Mouse (Mus musculus) CD8-positive naive resting alpha-beta T cell, adult 2 months (primary cell): Measurements from ENCODE around the gene Ripk3.

Source experiments
- DNase-seq, 2 experiments: peaks; one replicate each; pipeline ENCODE4 v3.0.0; 2022; ENCODE audit warnings: low read depth in 2 of 2, low spot score in 2 of 2

The Ripk3 gene

DNA sequence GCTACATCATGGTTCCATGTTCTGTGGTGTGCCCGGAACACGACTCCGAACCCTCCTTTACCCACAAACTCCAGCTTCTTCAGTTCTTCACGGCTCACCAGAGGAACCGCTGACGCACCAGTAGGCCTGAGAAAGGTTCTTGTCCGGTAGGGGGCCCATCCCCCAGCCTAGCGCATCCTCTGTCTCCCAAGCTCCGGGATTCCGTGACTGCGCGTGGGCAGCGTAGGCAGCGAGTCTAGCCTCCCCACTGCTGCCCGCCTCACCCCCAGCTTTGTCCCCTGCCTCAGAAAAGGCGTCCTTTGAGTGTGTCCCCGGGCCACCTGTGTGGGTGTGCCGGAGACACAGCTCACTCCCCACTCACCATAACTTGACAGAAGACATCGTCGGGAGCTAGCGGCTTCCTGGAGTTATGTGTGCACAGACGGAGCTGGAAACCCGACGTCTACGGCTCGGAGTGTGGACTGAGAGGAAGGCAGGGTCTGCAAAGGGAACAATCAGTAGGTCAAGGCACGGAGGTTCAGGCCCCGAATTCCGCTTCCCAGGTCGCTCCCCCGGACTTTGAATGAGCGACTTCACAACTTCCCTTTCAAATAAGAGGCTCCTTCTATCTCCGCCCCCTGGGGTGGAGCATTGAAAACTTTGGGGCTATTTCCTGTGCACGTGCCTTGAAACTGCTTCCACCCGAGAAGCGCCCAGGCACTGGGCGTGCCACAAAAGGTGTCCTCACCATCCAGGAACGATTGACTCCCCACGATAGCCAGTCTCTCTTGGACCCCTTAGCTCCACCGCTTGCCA, at the start of gene Ripk3:
TSS of gene Ripk3 (minus strand) at position 610 of the 795 bp plus-strand sequence.
- peak; percentile 57 to 70 for DNase-seq

DNA sequence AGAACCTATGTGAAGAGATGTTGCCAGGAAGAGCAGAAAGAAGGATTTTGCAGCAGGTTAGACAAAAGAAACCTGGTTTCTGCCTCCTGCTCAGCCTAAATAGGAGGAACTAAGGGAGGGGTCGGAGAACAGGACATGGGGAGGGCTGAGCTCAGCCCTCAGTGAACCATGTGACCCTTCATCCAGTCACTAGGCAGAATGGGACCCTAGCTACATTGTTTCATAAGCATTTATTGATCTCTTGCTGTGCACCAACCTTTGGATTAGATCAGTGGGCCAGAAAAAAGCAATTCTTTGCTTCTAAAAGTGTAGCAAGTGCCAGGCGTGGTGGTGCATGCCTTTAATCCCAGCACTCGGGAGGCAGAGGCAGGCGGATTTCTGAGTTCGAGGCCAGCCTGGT, 49.6 kb upstream of the Ripk3 start:
- DNase-seq = no peak

DNA sequence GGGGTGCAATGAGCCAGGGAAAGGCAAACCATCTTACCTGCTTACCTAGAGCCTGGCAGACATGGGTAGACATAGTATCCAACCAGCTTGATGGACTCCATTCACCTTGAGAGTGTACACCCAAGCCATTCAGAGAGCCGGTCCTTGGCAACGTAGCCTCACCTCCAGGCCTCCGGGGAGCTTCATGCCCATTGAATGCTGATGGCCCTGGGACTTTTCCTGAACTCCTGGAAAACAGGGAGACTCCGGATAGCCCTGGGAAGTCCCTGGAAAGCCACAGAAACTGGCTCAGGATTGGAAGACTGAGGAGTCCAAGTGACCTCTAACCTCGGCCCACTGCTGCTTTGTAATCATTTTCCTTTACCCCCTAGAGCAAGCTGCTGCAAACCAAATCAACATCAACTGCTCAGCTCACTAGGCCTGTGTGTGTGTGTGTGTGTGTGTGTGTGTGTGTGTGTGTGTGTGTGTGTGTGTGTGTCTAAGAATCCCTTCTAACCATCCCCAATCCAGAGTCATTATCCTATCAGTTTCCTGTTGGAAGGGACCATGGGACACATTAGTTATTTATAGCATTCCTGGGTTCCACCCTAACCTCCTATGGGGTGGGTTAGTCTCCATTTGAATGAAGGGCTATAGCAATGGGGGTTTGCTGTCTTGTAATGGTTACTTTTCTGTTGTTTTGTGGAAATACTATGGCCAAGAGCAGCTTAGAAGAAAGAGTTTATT, 46.3 kb upstream of the Ripk3 start:
- no peak for DNase-seq

DNA sequence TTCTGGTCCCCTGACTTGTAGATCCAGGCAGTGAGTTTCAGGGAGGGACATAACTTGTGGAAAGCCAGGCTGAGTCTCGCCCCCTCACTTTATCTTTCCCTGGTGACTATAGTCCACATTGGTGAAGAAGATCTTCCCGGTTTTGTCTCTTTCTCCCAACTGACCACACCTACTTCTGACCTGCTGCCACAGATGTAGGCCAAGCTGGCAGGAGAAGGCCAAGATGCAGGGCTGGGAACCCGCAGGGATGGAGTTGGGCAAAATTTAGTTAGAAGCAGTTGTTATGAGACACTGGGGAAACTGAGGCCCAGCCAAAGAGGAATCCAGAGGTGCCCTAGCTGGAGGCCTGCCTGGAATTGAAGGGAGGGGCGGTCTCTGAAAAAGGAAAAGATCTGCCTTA, 44.5 kb upstream of the Ripk3 start:
- no peak for DNase-seq

DNA sequence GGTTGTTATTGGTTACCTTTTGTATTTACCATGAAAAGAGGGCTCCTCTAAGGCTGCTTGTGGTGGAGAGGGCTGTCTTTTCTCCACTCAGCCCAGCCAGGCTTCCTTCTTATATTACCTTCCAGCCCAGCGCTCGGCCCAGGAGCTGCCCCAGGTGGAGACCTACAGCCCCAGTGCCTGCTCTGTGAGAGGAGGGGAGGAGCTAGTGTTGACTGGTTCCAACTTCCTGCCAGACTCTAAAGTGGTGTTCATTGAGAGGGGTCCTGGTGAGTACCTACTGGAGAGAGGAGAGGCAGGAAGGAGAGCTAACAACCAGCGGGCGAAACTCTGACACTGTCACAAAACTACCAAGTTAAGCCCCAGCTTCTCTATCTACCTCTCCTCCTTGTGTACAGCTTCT, 41.7 kb upstream of the Ripk3 start:
- no peak for DNase-seq

DNA sequence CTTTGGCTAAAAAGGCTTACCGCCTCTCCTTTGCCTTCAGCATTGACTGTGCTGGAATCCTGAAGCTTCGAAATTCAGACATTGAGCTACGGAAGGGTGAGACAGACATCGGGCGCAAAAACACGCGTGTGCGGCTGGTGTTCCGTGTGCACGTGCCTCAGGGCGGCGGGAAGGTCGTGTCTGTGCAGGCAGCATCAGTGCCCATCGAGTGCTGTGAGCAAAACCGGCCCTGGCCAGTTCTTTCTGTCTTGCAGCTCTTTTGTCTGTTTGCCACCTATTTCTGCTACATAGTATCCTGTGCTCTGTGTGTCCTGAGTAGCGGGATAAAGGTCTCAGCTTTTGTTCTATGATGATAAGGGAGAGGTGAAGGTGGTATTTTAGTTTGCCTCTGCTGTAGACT, 41.2 kb upstream of the Ripk3 start:
- DNase-seq = no peak

DNA sequence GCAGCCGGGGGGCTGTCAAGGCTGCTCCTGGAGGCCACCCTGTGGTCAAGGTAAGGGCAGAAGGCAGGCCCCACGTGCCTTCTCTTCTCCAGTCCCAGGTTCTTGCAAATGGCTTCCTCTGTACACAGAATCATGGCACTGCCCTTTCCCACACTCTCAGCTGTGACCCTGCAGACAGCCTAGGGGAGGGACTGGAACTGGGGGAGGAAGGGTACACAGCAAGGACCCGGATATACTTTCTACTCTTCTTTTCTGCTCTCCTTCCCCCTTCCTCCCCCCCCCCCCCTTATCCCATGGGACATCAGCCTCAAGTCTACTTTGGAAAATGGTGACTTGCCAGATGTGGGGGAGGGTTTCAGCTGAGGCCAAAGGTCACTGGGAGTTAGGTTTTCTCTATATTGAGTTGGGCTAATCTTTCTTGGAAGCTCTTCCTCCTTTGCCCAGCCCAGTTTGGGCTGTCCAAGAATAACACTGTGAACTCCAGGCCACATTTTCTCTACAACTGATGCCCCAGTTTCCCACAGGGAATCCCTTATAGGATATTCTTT, 40.1 kb upstream of the Ripk3 start:
- no peak for DNase-seq

DNA sequence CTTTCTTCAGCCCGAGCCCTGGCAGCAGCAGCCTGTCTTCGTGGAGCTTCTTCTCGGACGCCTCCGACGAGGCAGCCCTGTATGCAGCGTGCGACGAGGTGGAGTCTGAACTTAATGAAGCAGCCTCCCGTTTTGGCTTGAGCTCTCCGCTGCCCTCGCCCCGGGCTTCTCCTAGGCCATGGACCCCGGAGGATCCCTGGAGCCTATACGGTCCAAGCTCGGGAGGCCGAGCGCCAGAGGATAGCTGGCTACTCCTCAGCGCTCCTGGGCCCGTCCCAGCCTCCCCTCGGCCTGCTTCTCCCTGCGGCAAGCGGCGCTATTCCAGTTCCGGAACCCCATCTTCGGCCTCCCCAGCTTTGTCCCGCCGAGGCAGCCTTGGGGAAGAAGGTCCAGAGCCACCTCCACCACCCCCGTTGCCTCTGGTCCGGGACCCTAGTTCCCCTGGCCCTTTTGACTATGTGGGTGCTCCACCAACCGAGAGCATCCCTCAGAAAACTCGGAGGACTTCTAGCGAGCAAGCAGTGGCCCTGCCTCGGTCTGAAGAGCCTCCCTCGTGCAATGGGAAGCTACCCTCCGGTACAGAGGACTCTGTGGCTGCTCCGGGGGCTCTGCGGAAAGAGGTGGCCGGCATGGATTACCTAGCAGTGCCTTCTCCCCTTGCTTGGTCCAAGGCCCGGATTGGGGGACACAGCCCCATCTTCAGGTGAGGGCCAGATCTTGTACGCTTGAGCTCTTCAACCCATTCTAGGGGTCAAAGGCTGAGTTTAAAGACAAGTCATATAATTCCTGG, 38.1 kb upstream of the Ripk3 start:
- DNase-seq = no peak

DNA sequence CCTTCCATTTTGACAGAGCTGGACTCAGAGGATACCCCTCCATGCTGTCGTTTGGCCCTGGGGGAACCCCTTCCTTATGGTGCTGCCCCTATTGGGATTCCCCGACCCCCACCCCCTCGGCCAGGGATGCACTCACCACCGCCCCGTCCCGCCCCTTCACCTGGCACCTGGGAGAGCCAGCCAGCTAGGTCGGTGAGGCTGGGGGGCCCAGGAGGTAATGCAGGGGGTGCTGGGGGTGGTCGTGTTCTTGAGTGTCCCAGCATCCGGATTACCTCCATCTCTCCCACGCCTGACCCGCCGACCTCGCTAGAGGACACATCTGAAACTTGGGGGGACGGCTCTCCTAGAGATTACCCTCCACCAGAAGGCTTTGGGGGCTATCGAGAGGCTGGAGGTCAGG, 37.5 kb upstream of the Ripk3 start:
- DNase-seq = no peak

DNA sequence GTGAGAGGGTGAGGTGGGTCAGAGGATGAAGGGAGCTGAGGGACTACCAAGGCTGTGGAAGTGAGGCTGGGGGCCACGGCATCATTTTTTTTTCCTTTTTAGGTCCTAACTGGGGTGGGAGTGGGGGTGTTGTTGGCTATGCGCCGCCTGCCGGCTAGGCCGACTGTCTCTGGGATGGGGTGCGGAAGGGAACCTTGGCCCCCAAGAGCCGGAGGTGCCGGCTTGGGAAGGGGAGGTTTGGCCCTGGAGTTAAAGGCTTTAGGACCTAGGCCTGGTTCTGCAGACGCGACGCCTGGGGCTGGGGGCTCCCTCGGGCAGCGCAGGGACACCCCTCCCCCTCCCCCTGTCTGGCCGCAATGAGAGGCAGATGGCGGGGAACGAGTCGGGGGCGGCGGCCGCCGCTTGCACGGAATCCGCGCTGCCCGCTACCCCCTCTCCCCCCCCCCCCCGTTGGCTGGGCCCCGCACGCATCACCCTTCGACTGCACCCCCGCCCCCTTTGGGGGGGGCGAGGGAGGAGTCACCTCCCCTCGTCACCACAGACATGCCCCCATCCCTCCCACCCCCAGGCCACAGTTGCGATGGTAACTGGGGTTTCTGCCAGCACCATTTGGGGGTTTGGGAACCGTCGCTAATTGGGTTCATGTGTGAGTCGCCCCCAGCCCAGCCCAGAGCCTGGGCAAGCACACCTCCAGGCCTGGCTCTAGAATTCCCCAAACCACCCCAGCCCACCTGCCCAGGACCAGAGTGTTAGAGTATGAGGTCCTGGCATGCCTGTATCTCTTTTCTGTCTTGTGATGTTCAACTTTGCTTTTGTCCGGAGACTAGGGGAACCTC, 36.8 kb upstream of the Ripk3 start:
- DNase-seq = no peak

DNA sequence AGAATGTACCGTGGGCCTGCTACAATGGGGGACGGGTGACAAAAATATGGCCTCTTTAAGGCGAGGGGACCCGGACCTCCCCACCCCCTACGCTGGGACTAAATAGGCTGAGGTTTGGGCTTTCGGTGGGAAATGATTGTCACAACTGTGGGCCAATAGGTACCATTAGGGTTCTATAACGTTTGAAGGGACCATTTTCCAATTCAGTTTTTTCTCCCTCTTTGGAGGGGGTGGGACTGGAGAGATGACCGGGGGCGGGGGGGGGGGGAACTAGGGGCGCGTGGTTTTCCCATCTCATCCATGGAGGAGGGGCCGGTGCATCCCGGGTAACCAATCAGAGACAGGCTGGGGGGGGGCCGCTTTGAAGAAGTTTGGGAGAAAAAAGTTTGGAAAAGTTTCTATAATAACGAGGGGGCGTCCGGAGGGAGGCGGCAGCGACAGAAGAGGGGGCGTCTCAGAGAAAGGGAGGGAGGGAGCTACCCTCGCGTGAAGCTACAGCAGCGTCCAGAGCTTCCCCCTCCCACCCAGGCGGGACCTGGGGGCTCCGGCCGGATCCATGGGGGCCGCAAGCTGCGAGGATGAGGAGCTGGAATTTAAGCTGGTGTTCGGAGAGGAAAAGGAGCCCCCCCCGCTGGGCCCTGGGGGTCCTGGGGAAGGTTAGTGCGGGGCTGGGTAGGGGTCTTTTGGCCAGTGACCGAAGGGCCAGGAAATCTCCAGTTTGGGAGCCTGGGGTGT, 36.0 kb upstream of the Ripk3 start:
- DNase-seq = no peak

DNA sequence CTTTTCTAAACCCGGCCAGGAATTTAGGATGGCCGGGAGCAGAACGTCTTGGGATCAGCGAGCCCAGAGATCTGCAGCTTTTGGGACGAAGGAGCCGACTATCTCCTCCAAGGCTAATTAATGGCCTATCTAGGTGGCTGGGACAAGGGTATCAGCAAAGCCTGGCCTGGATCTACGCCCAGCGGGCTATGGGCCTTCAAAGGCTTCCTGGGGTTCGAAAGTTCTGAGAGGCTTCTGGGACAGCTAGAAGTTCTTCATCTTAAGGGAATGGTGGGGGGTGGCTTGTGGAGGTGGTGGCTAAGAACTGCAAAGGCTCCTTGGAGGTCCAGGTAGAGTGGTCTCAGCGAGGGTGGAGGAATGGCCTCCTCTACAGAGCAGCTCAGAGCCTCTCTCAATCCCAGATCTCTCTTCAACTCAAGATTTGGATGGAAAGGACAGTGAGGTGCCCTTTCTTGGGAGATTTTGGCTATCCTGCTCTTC, 35.4 kb upstream of the Ripk3 start:
- peak in 1 of 2 experiments; percentile 0 for DNase-seq

DNA sequence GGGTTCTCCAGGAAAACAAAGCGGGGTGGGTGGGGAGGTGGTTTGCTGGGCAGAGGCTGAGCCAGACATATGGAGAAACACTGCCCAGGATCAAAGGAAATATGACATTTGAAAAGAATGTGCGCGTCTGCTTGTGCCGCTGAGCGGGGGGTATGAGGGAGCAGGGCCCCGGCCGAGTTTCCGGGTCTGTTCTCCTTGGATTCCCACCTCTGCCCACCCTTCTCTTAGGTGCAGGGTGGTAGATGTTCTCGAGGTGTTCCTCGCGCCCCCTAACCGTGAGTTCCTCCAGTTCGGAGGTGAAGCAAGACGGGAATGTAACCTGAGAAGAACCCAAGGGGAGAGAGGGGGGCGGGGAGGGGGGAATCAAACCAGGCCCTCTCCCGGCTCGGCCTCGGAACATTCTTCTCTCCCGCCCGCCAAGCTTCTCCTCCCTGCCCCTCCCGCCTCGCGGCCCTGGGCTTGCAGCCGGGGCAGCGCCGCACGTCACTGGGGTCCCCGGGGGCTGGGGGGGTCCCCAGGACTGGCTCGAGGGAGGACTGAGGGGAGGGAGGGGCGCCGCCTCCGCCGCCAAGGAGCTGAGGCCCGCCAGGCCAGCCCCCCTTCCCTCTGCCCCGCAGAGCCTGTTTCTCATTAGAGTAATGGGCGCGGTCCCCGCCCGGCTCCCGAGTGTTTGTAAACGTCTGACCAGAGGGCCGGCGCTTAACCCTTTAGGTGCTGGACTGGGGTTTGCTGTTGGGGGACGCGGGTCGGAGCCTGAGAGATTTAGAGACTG, 34.5 kb upstream of the Ripk3 start, which contains the start of gene Nfatc4:
TSS of gene Nfatc4 (plus strand) at position 154 of the 772 bp plus-strand sequence.
- DNase-seq = no peak

DNA sequence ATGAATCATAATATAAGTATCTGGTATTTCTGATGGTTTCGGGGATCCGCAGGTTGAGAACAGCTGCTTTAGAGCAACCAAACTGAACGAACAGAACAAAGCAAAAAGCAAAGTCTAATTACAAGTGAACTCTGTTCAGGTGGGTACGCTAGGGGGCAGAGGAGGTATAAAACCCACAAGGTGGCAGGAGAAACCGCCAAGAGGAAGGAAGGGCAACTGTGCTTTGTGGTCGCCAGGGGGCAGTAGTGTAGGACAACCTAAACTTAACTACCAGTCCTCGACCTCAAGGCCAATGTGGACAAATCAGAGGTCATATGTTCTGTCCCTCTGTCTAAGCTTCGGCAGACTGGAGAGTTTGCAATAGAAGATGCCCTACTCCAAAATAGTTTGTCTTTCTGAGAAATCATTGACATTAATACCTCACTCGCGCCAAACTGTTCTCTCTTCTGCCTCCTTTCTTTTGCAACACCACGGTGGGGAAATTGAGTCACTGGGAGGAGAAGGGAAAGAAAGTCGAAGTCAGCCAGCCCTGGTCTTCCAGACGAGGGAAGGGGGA, 33.8 kb upstream of the Ripk3 start:
- DNase-seq = peak; percentile 69 to 72

DNA sequence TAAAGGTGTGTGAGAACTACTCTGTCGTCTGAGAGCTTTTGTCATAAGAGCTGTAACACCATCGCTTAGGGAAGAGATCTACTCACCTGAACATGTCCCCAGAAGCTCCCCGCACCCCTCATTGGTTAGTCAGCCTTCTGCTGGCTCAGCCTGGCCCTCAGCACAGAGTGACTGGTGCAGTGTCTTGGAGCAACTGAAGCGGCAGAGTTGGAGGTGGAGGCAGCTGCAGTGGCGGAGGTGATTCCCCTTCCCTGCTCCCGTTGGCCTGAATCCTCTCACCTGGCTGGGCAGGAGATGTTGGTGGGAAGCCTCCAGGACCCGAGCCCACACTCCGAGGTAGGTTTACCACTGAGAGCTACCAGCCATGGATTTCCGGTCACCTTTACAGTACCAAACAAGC, 31.9 kb upstream of the Ripk3 start:
- no peak for DNase-seq

DNA sequence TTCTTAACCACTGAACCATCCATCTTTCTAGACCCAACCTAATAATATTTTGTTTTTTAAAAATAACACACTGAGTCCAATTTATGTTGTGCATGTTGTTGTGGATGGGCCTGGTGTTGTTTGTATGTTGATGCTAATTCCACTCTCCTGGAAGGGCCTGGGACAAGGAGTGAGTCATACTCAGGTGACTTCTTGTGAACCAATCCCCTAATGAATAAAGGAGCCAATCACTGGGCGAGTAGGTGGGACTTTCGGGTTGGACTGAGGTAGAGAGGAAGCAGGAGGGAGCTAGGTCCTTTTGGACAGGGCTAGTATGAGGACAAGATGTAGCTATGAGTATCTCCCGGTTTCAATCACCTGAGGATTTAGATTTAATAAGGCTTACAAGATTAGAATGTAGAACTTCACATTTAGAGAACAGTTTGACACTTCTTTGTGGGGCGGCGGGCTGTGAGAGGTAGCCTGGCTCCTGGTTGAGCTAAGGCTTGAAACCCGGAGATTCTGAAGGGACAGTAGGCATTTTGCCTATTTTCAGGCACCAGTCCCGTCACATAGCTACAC, 31.3 kb upstream of the Ripk3 start:
- no peak for DNase-seq

DNA sequence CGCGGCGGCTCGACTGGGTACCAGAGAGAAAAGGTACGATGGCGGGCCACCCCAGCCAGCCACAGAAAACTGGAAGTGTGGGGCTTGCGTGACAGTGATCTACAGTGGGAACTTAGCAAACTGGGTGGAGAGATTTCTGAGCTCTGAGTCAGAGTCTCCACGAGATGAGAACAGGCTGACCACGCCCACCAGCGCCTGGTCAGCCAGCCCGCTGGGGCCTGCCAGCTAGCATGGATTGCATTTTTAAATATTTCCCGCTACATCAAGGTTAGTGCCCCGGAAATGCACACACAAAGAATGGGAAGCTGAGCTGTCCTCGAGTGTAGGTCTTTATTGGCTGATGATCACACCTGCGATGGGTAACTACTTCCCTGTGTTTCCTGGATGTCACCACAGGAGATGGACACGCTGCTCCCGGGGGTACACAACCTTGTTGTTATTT, 26.7 kb upstream of the Ripk3 start:
- no peak for DNase-seq

DNA sequence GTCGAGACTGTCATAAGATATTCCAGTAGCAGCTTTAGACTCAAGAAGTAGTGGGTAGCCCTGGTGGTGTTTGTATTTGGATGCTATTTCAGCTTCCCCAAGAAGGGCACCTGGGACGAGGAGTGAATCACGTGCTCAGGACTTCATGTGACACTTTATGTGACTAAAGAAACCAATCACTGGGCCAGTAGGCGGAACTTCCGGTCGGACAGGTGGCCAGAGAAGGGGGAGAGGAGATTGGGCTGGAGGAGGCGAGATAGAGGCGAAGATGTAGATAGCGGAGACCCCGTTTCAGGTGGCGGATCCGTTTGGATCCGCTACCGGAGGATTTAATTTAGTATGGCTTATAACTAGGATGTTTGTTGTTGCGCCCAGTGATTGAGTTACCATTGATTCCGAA, 26.2 kb upstream of the Ripk3 start:
- no peak for DNase-seq
